Mouse (Mus musculus): ENCODE data around the gene Arhgef19. TPM values are rescaled to one million over a fixed set of nuclear protein-coding genes. Genes with fewer than 3 reads are reported as not detected.

The Arhgef19 gene
- polyA plus RNA-seq, 2 experiments = 15.3 to 20.4 TPM

DNA sequence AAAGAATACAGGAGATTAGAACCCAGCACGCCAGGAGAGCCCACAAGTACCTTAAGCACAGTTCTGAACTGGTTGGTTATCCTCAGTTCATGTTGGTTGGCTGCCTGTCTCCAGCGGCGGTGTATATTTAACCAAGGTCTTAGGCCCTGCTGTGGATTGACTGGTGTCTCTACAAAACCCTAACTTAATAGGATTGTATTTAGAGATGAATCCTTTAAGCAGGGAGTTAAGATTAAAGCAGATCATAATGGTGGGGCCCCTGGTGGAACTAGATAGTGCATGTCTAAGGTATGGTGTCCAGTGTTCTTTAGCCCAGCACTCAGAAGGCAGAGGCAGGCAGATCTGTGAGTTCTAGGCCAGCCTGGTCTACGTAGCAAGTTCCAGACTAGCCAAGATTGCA is 27.7 kb upstream of the Arhgef19 start:
- WGBS = 94% methylated on average over 4 of the region's 4 CpGs
- ATAC-seq (ENCODE audit: low FRiP score, low read depth) (no peak), DNase-seq (ENCODE audit: low spot score) (no peak)
- no peak overlapping the region for H3K4me2 ChIP-seq (replicated peaks; ENCODE audit: low read depth, low read length, severe bottlenecking)
- no peaks in the 10 kb centered on the region for H3K36me3 ChIP-seq (ENCODE audit: control insufficient read depth, insufficient read depth, low read length)
- no peak overlapping the region for H3K9ac ChIP-seq (ENCODE audit: low read depth, low read length, severe bottlenecking)
- no peak overlapping the region for H3K27ac ChIP-seq (replicated peaks; ENCODE audit: low read depth, low read length)
- no peaks in the 10 kb centered on the region for H3K9me3 ChIP-seq (ENCODE audit: control insufficient read depth, low read length)
- peaks cover 11% of the 10 kb centered on the region; the same call in 1 of the 2 replicates for H3K4me1 ChIP-seq (ENCODE audit: control insufficient read depth, insufficient read depth, low read length)
- no peaks in the 10 kb centered on the region for H3K27me3 ChIP-seq (ENCODE audit: control insufficient read depth, insufficient read depth, low read length)
- no peak overlapping the region for H3K4me3 ChIP-seq (replicated peaks; ENCODE audit: low read length)
- no peak for TF ChIP-seq POLR2A (IDR thresholded peaks at IDR 0.05; ENCODE audit: borderline replicate concordance, extremely low read depth, insufficient read depth, insufficient read length)

- no peak for TF ChIP-seq POLR2A (IDR thresholded peaks at IDR 0.05; ENCODE audit: borderline replicate concordance, extremely low read depth, insufficient read depth, insufficient read length)
- Histone ChIP-seq H3K4me3 (replicated peaks; ENCODE audit: low read length) (no peak overlapping the region), H3K4me2 (replicated peaks; ENCODE audit: low read depth, low read length, severe bottlenecking) (no peak overlapping the region; the same call in 1 of the 2 replicates), H3K9ac (ENCODE audit: low read depth, low read length, severe bottlenecking) (no peak overlapping the region), H3K27ac (replicated peaks; ENCODE audit: low read depth, low read length) (0 out of 2 replicates have a peak overlapping the region, but pooled peaks have one; percentile 55), H3K36me3 (ENCODE audit: control insufficient read depth, insufficient read depth, low read length) (peaks cover 3% of the 10 kb centered on the region; the same call in 1 of the 2 replicates), H3K4me1 (ENCODE audit: control insufficient read depth, insufficient read depth, low read length) (peaks cover 11% of the 10 kb centered on the region; the same call in 1 of the 2 replicates), H3K27me3 (ENCODE audit: control insufficient read depth, insufficient read depth, low read length) (no peaks in the 10 kb centered on the region), H3K9me3 (ENCODE audit: control insufficient read depth, low read length) (no peaks in the 10 kb centered on the region)
- ATAC-seq (ENCODE audit: low FRiP score, low read depth) = no peak
- DNase-seq (ENCODE audit: low spot score) = no peak
- 87% methylated on average over 9 of the region's 9 CpGs for WGBS
These were observed 26.4 kb upstream of the Arhgef19 start for GRCm38 (mm10) chr4:141212892-141213291.

DNA sequence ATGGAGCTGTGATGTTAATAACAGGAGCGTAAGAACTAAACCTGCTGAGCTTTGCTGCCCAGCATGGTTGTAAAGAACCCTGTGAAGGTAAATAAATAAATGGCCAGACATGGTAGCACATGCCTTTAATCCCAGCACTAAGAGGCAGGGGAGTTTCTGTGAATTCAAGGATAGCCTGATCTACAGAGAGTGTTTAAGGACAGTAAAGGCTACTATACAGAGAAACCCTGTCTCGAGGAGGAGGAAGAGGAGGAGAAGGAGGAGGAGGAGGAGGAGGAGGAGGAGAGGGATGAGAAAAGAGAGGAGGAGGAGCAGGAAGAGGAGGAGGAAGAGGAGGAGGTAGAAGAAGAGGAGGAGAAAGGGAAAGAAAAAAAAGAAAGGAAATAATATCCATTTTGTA is 26.0 kb upstream of the Arhgef19 start:
- 36% methylated on average over 2 of the region's 2 CpGs for WGBS
- H3K4me1 ChIP-seq (ENCODE audit: control insufficient read depth, insufficient read depth, low read length) = peaks cover 11% of the 10 kb centered on the region; the same call in 1 of the 2 replicates
- ATAC-seq (ENCODE audit: low FRiP score, low read depth) (peak; percentile 8; the same call in 1 of the 2 replicates), DNase-seq (ENCODE audit: low spot score) (no peak)
- peak overlapping the region; percentile 55; the same call in 1 of the 2 replicates for H3K27ac ChIP-seq (replicated peaks; ENCODE audit: low read depth, low read length)
- peak overlapping the region; percentile 54 for H3K4me3 ChIP-seq (replicated peaks; ENCODE audit: low read length)
- H3K36me3 ChIP-seq (ENCODE audit: control insufficient read depth, insufficient read depth, low read length) = peaks cover 3% of the 10 kb centered on the region; the same call in 1 of the 2 replicates
- H3K4me2 ChIP-seq (replicated peaks; ENCODE audit: low read depth, low read length, severe bottlenecking) = peak overlapping the region; percentile 95
- no peaks in the 10 kb centered on the region for H3K9me3 ChIP-seq (ENCODE audit: control insufficient read depth, low read length)
- peak overlapping the region; percentile 48 for H3K9ac ChIP-seq (ENCODE audit: low read depth, low read length, severe bottlenecking)
- H3K27me3 ChIP-seq (ENCODE audit: control insufficient read depth, insufficient read depth, low read length) = no peaks in the 10 kb centered on the region
- TF ChIP-seq POLR2A (IDR thresholded peaks at IDR 0.05; ENCODE audit: borderline replicate concordance, extremely low read depth, insufficient read depth, insufficient read length) = no peak

GRCm38 (mm10) chr4:141213770-141214336 is 25.4 kb upstream of the Arhgef19 start, which contains the start of gene Rsg1:
Rsg1 (plus strand) TSS chr4:141213956.
- peak; percentile 96 for DNase-seq (ENCODE audit: low spot score)
- H3K27ac ChIP-seq (replicated peaks; ENCODE audit: low read depth, low read length) = peak within 1 kb of the TSS; percentile 55; the same call in 1 of the 2 replicates
- H3K27me3 ChIP-seq (ENCODE audit: control insufficient read depth, insufficient read depth, low read length) = no peaks in the 10 kb centered on the region

GRCm38 (mm10) chr4:141214337-141214851 is 24.9 kb upstream of the Arhgef19 start:
- peak overlapping the region; percentile 48 for H3K9ac ChIP-seq (ENCODE audit: low read depth, low read length, severe bottlenecking)
- DNase-seq (ENCODE audit: low spot score) = peak; percentile 30
- peak overlapping the region; percentile 95 for H3K4me2 ChIP-seq (replicated peaks; ENCODE audit: low read depth, low read length, severe bottlenecking)
- H3K4me3 ChIP-seq (replicated peaks; ENCODE audit: low read length) = peak overlapping the region; percentile 54
- H3K27ac ChIP-seq (replicated peaks; ENCODE audit: low read depth, low read length) = no peak overlapping the region
- H3K27me3 ChIP-seq (ENCODE audit: control insufficient read depth, insufficient read depth, low read length) = no peaks in the 10 kb centered on the region
- 2% methylated on average over 16 of the region's 16 CpGs for WGBS
- H3K4me1 ChIP-seq (ENCODE audit: control insufficient read depth, insufficient read depth, low read length) = peaks cover 11% of the 10 kb centered on the region; the same call in 1 of the 2 replicates
- H3K9me3 ChIP-seq (ENCODE audit: control insufficient read depth, low read length) = no peaks in the 10 kb centered on the region
- peak; percentile 24; the same call in 1 of the 2 replicates for ATAC-seq (ENCODE audit: low FRiP score, low read depth)
- H3K36me3 ChIP-seq (ENCODE audit: control insufficient read depth, insufficient read depth, low read length) = peaks cover 3% of the 10 kb centered on the region; the same call in 1 of the 2 replicates
- no peak for TF ChIP-seq POLR2A (IDR thresholded peaks at IDR 0.05; ENCODE audit: borderline replicate concordance, extremely low read depth, insufficient read depth, insufficient read length)

More at GRCm38 (mm10) chr4:141213770-141214336, 25.4 kb upstream of the Arhgef19 start, which contains the start of gene Rsg1:
- H3K9ac ChIP-seq (ENCODE audit: low read depth, low read length, severe bottlenecking) = peak within 1 kb of the TSS; percentile 48
- H3K9me3 ChIP-seq (ENCODE audit: control insufficient read depth, low read length) = no peaks in the 10 kb centered on the region
- 0% methylated on average over 24 of the region's 24 CpGs for WGBS
- peaks cover 11% of the 10 kb centered on the region; the same call in 1 of the 2 replicates for H3K4me1 ChIP-seq (ENCODE audit: control insufficient read depth, insufficient read depth, low read length)
- peak within 1 kb of the TSS; percentile 54 for H3K4me3 ChIP-seq (replicated peaks; ENCODE audit: low read length)
- ATAC-seq (ENCODE audit: low FRiP score, low read depth) = peak; percentile 83
- TF ChIP-seq POLR2A (IDR thresholded peaks at IDR 0.05; ENCODE audit: borderline replicate concordance, extremely low read depth, insufficient read depth, insufficient read length) = no peak
- peak within 1 kb of the TSS; percentile 95 for H3K4me2 ChIP-seq (replicated peaks; ENCODE audit: low read depth, low read length, severe bottlenecking)
- peaks cover 3% of the 10 kb centered on the region; the same call in 1 of the 2 replicates for H3K36me3 ChIP-seq (ENCODE audit: control insufficient read depth, insufficient read depth, low read length)

Data from limb, embryonic 14.5 days (tissue).